Mouse (Mus musculus) liver (tissue): Measurements from ENCODE around the gene Aff1.
A peak's percentile ranks its signal among the peaks of the same experiment; 100 is the strongest.

Experiments
- DNase-seq: peaks from one replicate; pipeline ENCODE4 v3.0.0-alpha.2; 2020; ENCODE audit warnings: mixed read lengths

Gene Aff1

GRCm38 (mm10) chr5:103727777-103728395 is 35.7 kb downstream of the Aff1 start:
- DNase-seq = no peak

- no peak for DNase-seq
These were observed 37.1 kb downstream of the Aff1 start for GRCm38 (mm10) chr5:103729225-103729624.

GRCm38 (mm10) chr5:103730142-103730541 is 38.0 kb downstream of the Aff1 start:
- DNase-seq = no peak

GRCm38 (mm10) chr5:103730727-103731126 is 38.6 kb downstream of the Aff1 start:
- DNase-seq = no peak

GRCm38 (mm10) chr5:103732581-103732980 is 40.4 kb downstream of the Aff1 start:
- DNase-seq = no peak

- DNase-seq = no peak
These were observed 43.4 kb downstream of the Aff1 start for GRCm38 (mm10) chr5:103735411-103736112.

- peak; percentile 58 for DNase-seq
These were observed 44.5 kb downstream of the Aff1 start for GRCm38 (mm10) chr5:103736553-103737207.

GRCm38 (mm10) chr5:103737208-103738066 is 45.3 kb downstream of the Aff1 start:
- peak; percentile 92 for DNase-seq

GRCm38 (mm10) chr5:103738509-103738908 is 46.3 kb downstream of the Aff1 start:
- DNase-seq = peak; percentile 40

GRCm38 (mm10) chr5:103739163-103739562 is 47.0 kb downstream of the Aff1 start:
- DNase-seq = peak; percentile 44

- DNase-seq = peak; percentile 56
These were observed 48.1 kb downstream of the Aff1 start for GRCm38 (mm10) chr5:103740093-103740902.

GRCm38 (mm10) chr5:103740903-103741246 is 48.7 kb downstream of the Aff1 start:
- no peak for DNase-seq

- DNase-seq = no peak
These were observed 49.3 kb downstream of the Aff1 start for GRCm38 (mm10) chr5:103741443-103741842.

- peak; percentile 86 for DNase-seq
These were observed 49.8 kb downstream of the Aff1 start for GRCm38 (mm10) chr5:103741992-103742391.

- DNase-seq = peak; percentile 69
These were observed 52.4 kb downstream of the Aff1 start for GRCm38 (mm10) chr5:103744531-103744930.

- peak; percentile 80 for DNase-seq
These were observed 53.5 kb downstream of the Aff1 start for GRCm38 (mm10) chr5:103745635-103746034.

GRCm38 (mm10) chr5:103746561-103747085 is 54.4 kb downstream of the Aff1 start:
- DNase-seq = no peak

- no peak for DNase-seq
These were observed 54.9 kb downstream of the Aff1 start for GRCm38 (mm10) chr5:103747098-103747497.

- DNase-seq = no peak
These were observed 56.2 kb downstream of the Aff1 start for GRCm38 (mm10) chr5:103748343-103748742.

GRCm38 (mm10) chr5:103749465-103750285 is 57.5 kb downstream of the Aff1 start:
- no peak for DNase-seq
